Mouse (Mus musculus) liver, postnatal 0 days (tissue): ENCODE measurements around the gene Scap.

Source experiments
- CTCF ChIP-seq: sonication (generic); IDR thresholded peaks from 2 replicates; pipeline ENCODE4 v1.5.1; 2016; ENCODE audit warnings: antibody characterized with exemption, low read depth
- EP300 ChIP-seq: IDR thresholded peaks from 2 replicates; pipeline ENCODE4 v1.6.1; 2016; ENCODE audit warnings: antibody characterized with exemption, low read depth, mild to moderate bottlenecking

- no peak for TF ChIP-seq CTCF
- TF ChIP-seq EP300: no peak
Observed at GRCm38 (mm10) chr9:110314706-110315105, 18.4 kb upstream of the Scap start.
